Mouse (Mus musculus): ENCODE data around the gene Retsat.

DNA sequence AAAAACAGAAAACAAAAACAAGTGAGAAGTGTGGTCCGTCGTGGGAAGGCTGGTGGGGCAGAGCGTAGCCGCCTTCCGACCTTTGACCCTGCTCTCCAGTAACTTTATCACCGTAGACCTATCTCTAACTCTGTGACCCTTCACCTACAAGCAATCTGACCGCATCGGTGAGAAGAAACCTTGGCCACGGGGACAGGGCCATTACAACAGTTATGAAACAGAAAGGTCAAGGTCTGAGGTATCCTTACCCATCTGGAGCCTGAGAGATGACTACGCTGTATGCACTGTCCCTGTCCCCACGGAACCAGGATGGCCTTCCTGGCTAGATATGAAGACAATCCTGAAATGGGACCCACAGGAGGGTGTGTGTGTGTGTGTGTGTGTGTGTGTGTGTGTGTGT lies 14.1 kb upstream of the Retsat start:
- TF ChIP-seq POLR2A (IDR thresholded peaks at IDR 0.05; ENCODE audit: control insufficient read depth, extremely low read depth, insufficient read depth, low read length, poor library complexity) (no peak), CTCF (IDR thresholded peaks at IDR 0.05; ENCODE audit: borderline replicate concordance, control insufficient read depth, extremely low read depth, insufficient read depth, low read length, poor library complexity) (no peak)

All from thymus, adult 2 months (tissue).